Mouse (Mus musculus): ENCODE results near the gene 4931406P16Rik.
A peak's percentile ranks its signal among the peaks of the same experiment; 100 is the strongest.
"Not testable (repeated sequence)": the region's sequence is repeated elsewhere in the genome, so short reads cannot be mapped to it uniquely, and the experiment has no call there.

The 4931406P16Rik gene

GRCm38 (mm10) chr7:34313443-34313875 is at the start of gene 4931406P16Rik:
Gene 4931406P16Rik, minus strand, starts transcription at chr7:34313551.
- peak; percentile 70 to 79 for DNase-seq (ENCODE audit: low spot score in 2 of 2)

- no peak for DNase-seq (ENCODE audit: low spot score in 2 of 2)
Observed at GRCm38 (mm10) chr7:34355629-34356028, 42.3 kb upstream of the 4931406P16Rik start.

GRCm38 (mm10) chr7:34351997-34352396 is 38.6 kb upstream of the 4931406P16Rik start:
- DNase-seq (ENCODE audit: low spot score in 2 of 2): no peak

- DNase-seq (ENCODE audit: low spot score in 2 of 2): no peak
Observed at GRCm38 (mm10) chr7:34350166-34350565, 36.8 kb upstream of the 4931406P16Rik start.

GRCm38 (mm10) chr7:34348011-34348410 is 34.7 kb upstream of the 4931406P16Rik start:
- DNase-seq (ENCODE audit: low spot score in 2 of 2): no peak

GRCm38 (mm10) chr7:34347041-34347440 is 33.7 kb upstream of the 4931406P16Rik start:
- no peak for DNase-seq (ENCODE audit: low spot score in 2 of 2)

GRCm38 (mm10) chr7:34346505-34346904 is 33.2 kb upstream of the 4931406P16Rik start:
- DNase-seq (ENCODE audit: low spot score in 2 of 2): no peak

GRCm38 (mm10) chr7:34342040-34342793 is 28.9 kb upstream of the 4931406P16Rik start:
- DNase-seq (ENCODE audit: low spot score in 2 of 2): no peak

GRCm38 (mm10) chr7:34340841-34341240 is 27.5 kb upstream of the 4931406P16Rik start:
- no peak for DNase-seq (ENCODE audit: low spot score in 2 of 2)

- DNase-seq (ENCODE audit: low spot score in 2 of 2): no peak
Observed at GRCm38 (mm10) chr7:34339164-34339489, 25.8 kb upstream of the 4931406P16Rik start.

GRCm38 (mm10) chr7:34338445-34339163 is 25.3 kb upstream of the 4931406P16Rik start:
- no peak for DNase-seq (ENCODE audit: low spot score in 2 of 2)

GRCm38 (mm10) chr7:34337268-34337667 is 23.9 kb upstream of the 4931406P16Rik start:
- no peak for DNase-seq (ENCODE audit: low spot score in 2 of 2)

GRCm38 (mm10) chr7:34336545-34336944 is 23.2 kb upstream of the 4931406P16Rik start:
- DNase-seq (ENCODE audit: low spot score in 2 of 2): not testable (repeated sequence)

- DNase-seq (ENCODE audit: low spot score in 2 of 2): no peak
Observed at GRCm38 (mm10) chr7:34327493-34327892, 14.1 kb upstream of the 4931406P16Rik start.

GRCm38 (mm10) chr7:34324857-34325256 is 11.5 kb upstream of the 4931406P16Rik start:
- no peak for DNase-seq (ENCODE audit: low spot score in 2 of 2)

- no peak for DNase-seq (ENCODE audit: low spot score in 2 of 2)
Observed at GRCm38 (mm10) chr7:34324005-34324404, 10.7 kb upstream of the 4931406P16Rik start.

- DNase-seq (ENCODE audit: low spot score in 2 of 2): no peak
Observed at GRCm38 (mm10) chr7:34323351-34323750, 10.0 kb upstream of the 4931406P16Rik start.

- DNase-seq (ENCODE audit: low spot score in 2 of 2): no peak
Observed at GRCm38 (mm10) chr7:34321958-34322357, 8.6 kb upstream of the 4931406P16Rik start.

- DNase-seq (ENCODE audit: low spot score in 2 of 2): no peak
Observed at GRCm38 (mm10) chr7:34321119-34321518, 7.8 kb upstream of the 4931406P16Rik start.

GRCm38 (mm10) chr7:34319957-34320356 is 6.6 kb upstream of the 4931406P16Rik start:
- DNase-seq (ENCODE audit: low spot score in 2 of 2): no peak

- DNase-seq (ENCODE audit: low spot score in 2 of 2): no peak
Observed at GRCm38 (mm10) chr7:34319123-34319522, 5.8 kb upstream of the 4931406P16Rik start.

GRCm38 (mm10) chr7:34317901-34318476 is 4.6 kb upstream of the 4931406P16Rik start:
- no peak for DNase-seq (ENCODE audit: low spot score in 2 of 2)

All from frontal cortex, postnatal 14 days (tissue).